11 mouse cellular contexts compared by ENCODE assay signal in the genomic region with DNA sequence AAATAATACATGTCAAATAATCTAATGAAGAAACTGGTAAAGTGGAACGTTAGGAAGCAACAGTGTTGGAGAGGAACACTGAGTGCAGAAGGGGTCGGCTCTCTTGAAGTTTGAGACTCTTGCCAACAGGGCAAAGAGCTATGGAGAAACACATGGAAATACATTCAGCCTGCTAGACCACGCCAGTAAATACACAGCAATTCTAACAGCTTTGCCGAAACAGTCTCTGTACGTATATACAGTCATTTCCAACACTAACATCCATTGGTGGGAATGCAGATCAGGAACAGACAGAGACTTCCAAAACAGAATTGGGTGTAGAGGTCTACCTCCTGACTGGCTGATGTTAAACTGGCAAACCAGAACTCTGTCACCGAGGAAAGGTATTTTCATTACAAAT. TPM values are rescaled to one million over a fixed set of nuclear protein-coding genes. Genes with fewer than 3 reads are reported as not detected.
A peak's percentile ranks its signal among the peaks of the same experiment; 100 is the strongest.
DNase-seq lines count a peak whose midpoint lies in the region; ATAC-seq lines count a peak whose summit lies in the region.
"Had no signal": no experiment of that assay in that cellular context is flagged by ENCODE, and none has a peak within 500 bp of the region (broad histone marks: within the 10 kb centered on the region; RNA-seq: fewer than 3 reads in every experiment).

No protein-coding gene starts in this region.

- H3K36me3 ChIP-seq in heart, embryonic 16.5 days (ENCODE audit: control insufficient read depth, insufficient read depth) = no peaks in the 10 kb centered on the region
- H3K36me3 ChIP-seq in embryonic facial prominence, embryonic 10.5 days (replicated peaks) = peaks cover 14% of the 10 kb centered on the region
- no peaks in the 10 kb centered on the region for H3K36me3 ChIP-seq in forebrain, embryonic 15.5 days
- peaks cover 9% of the 10 kb centered on the region for H3K36me3 ChIP-seq in limb, embryonic 13.5 days
- H3K36me3 ChIP-seq: liver, embryonic 12.5 days had no signal

- 74% methylated on average over 6 of the region's 6 CpGs for WGBS in heart, embryonic 16.5 days
- WGBS in embryonic facial prominence, embryonic 10.5 days = 83% methylated on average over 6 of the region's 6 CpGs
- WGBS in forebrain, embryonic 15.5 days = 52% methylated on average over 6 of the region's 6 CpGs
- WGBS in limb, embryonic 13.5 days = 35% methylated on average over 6 of the region's 6 CpGs

- H3K4me3 ChIP-seq in heart, embryonic 16.5 days (ENCODE audit: low read length) = no peak overlapping the region
- no peak overlapping the region for H3K4me3 ChIP-seq in embryonic facial prominence, embryonic 10.5 days
- no peak overlapping the region for H3K4me3 ChIP-seq in forebrain, embryonic 15.5 days
- H3K4me3 ChIP-seq in limb, embryonic 13.5 days = no peak overlapping the region
- H3K4me3 ChIP-seq: liver, embryonic 12.5 days had no signal

- ATAC-seq in heart, embryonic 16.5 days (replicated peaks; ENCODE audit: extremely low read depth, insufficient read depth, low FRiP score) = no peak
- no peak for ATAC-seq in forebrain, embryonic 15.5 days (replicated peaks)
- peak; percentile 39 for ATAC-seq in limb, embryonic 13.5 days (ENCODE audit: low FRiP score, low read depth)
- ATAC-seq: liver, embryonic 12.5 days had no signal

- no peak for DNase-seq in heart, postnatal 10 days
- no peak for DNase-seq in embryonic facial prominence, embryonic 10.5 days (ENCODE audit: low spot score)
- DNase-seq in adrenal gland, postnatal 10 days = no peak
- no peak for DNase-seq in thymus, postnatal 25 days
- no peak for DNase-seq in adrenal gland, adult 8-10 months
- DNase-seq: gastrocnemius, postnatal 14 days had no signal

- H3K4me1 ChIP-seq in heart, embryonic 16.5 days (ENCODE audit: control insufficient read depth, insufficient read depth, low read length) = peaks cover 11% of the 10 kb centered on the region
- H3K4me1 ChIP-seq in embryonic facial prominence, embryonic 10.5 days = peaks cover 67% of the 10 kb centered on the region
- H3K4me1 ChIP-seq in forebrain, embryonic 15.5 days = peaks cover 46% of the 10 kb centered on the region
- peaks cover 85% of the 10 kb centered on the region for H3K4me1 ChIP-seq in limb, embryonic 13.5 days

- no peak overlapping the region for H3K4me2 ChIP-seq in heart, embryonic 16.5 days (ENCODE audit: low read depth, low read length)
- H3K4me2 ChIP-seq in forebrain, embryonic 15.5 days (replicated peaks) = no peak overlapping the region
- no peak overlapping the region for H3K4me2 ChIP-seq in limb, embryonic 13.5 days (replicated peaks)
- H3K4me2 ChIP-seq: liver, embryonic 12.5 days had no signal

- no peaks in the 10 kb centered on the region for H3K27me3 ChIP-seq in heart, embryonic 16.5 days (ENCODE audit: control insufficient read depth, insufficient read depth, low read length)
- H3K27me3 ChIP-seq in embryonic facial prominence, embryonic 10.5 days (replicated peaks; ENCODE audit: low read depth, poor library complexity, severe bottlenecking) = 0 out of 2 replicates have a peak, but pooled peaks cover 5% of the 10 kb centered on the region
- H3K27me3 ChIP-seq in forebrain, embryonic 15.5 days = no peaks in the 10 kb centered on the region
- H3K27me3 ChIP-seq in limb, embryonic 13.5 days = no peaks in the 10 kb centered on the region
- H3K27me3 ChIP-seq: liver, embryonic 12.5 days had no signal

- peak overlapping the region; percentile 47 for H3K27ac ChIP-seq in heart, embryonic 16.5 days (ENCODE audit: low read length)
- H3K27ac ChIP-seq in embryonic facial prominence, embryonic 10.5 days (replicated peaks) = peak overlapping the region; percentile 85
- H3K27ac ChIP-seq in forebrain, embryonic 15.5 days (replicated peaks) = peak overlapping the region; percentile 81
- peak overlapping the region; percentile 96 for H3K27ac ChIP-seq in limb, embryonic 13.5 days
- H3K27ac ChIP-seq: liver, embryonic 12.5 days had no signal

- no peaks in the 10 kb centered on the region for H3K9me3 ChIP-seq in heart, embryonic 16.5 days (replicated peaks; ENCODE audit: control insufficient read depth, low read length)
- no peaks in the 10 kb centered on the region for H3K9me3 ChIP-seq in embryonic facial prominence, embryonic 10.5 days
- H3K9me3 ChIP-seq in forebrain, embryonic 15.5 days = no peaks in the 10 kb centered on the region
- H3K9me3 ChIP-seq in limb, embryonic 13.5 days = no peaks in the 10 kb centered on the region
- H3K9me3 ChIP-seq: liver, embryonic 12.5 days had no signal

- H3K9ac ChIP-seq in heart, embryonic 16.5 days (ENCODE audit: low read length) = no peak overlapping the region
- no peak overlapping the region for H3K9ac ChIP-seq in forebrain, embryonic 15.5 days (replicated peaks)
- no peak overlapping the region for H3K9ac ChIP-seq in limb, embryonic 13.5 days
- H3K9ac ChIP-seq: liver, embryonic 12.5 days had no signal

- intact Hi-C loops in heart, postnatal 10 days (cut with DNase I) = no loop called here

RNA-seq across cellular contexts. Expression of gene Cpa1, which starts 14.5 kb away (rescaled TPM):
- 6.5 and 7.2 TPM in 2 replicates for polyA plus RNA-seq in heart, embryonic 16.5 days (2015; fragmentation: Nextera tagmentation; extraction: Ambion mirVana)
- 1 to 10 TPM; 3.2 to 3.4 TPM for total RNA-seq in heart, postnatal 10 days (2021)
- 0.26 and 0.34 TPM in 2 replicates for polyA plus RNA-seq in embryonic facial prominence, embryonic 10.5 days (2016; fragmentation: Nextera tagmentation; extraction: Ambion mirVana)
- 0.48 and 0.61 TPM in 2 replicates for polyA plus RNA-seq in forebrain, embryonic 15.5 days (2015; fragmentation: Nextera tagmentation; extraction: Ambion mirVana)
- 0.88 and 1.0 TPM in 2 replicates for polyA plus RNA-seq in limb, embryonic 13.5 days (2015; fragmentation: Nextera tagmentation; extraction: Ambion mirVana)
- under 1 TPM in 1 of 2 experiments, not detected in 1; 0.36 TPM for total RNA-seq in adrenal gland, postnatal 10 days (2021)
- not detected for total RNA-seq in adrenal gland, adult 8-10 months (2022)
- total RNA-seq: gastrocnemius, postnatal 14 days had no signal

RNA-seq across cellular contexts. Expression of gene Cep41, which starts 40.0 kb away (rescaled TPM):
- 9.3 and 10.5 TPM in 2 replicates for polyA plus RNA-seq in heart, embryonic 16.5 days (2015; fragmentation: Nextera tagmentation; extraction: Ambion mirVana)
- 1 to 10 TPM; 2.3 to 4.1 TPM for total RNA-seq in heart, postnatal 10 days (2021)
- polyA plus RNA-seq in embryonic facial prominence, embryonic 10.5 days (2016; fragmentation: Nextera tagmentation; extraction: Ambion mirVana) = 17.7 and 17.9 TPM in 2 replicates
- 14.9 and 17.3 TPM in 2 replicates for polyA plus RNA-seq in forebrain, embryonic 15.5 days (2015; fragmentation: Nextera tagmentation; extraction: Ambion mirVana)
- polyA plus RNA-seq in limb, embryonic 13.5 days (2015; fragmentation: Nextera tagmentation; extraction: Ambion mirVana) = 52.3 and 55.4 TPM in 2 replicates
- 1 to 10 TPM; 6.7 to 9.1 TPM for total RNA-seq in adrenal gland, postnatal 10 days (2021)
- total RNA-seq in adrenal gland, adult 8-10 months (2022) = 10 to 100 TPM in 1 of 4 experiments, 1 to 10 TPM in 3; 7.9 to 11.6 (median 8.6) TPM

RNA-seq across cellular contexts. Expression of gene Cpa5, which starts 42.7 kb away (rescaled TPM):
- polyA plus RNA-seq in heart, embryonic 16.5 days (2015; fragmentation: Nextera tagmentation; extraction: Ambion mirVana) = 0.55 and 0.59 TPM in 2 replicates
- total RNA-seq in heart, postnatal 10 days (2021) = not detected
- 0.36 and 0.41 TPM in 2 replicates for polyA plus RNA-seq in embryonic facial prominence, embryonic 10.5 days (2016; fragmentation: Nextera tagmentation; extraction: Ambion mirVana)
- 0.13 TPM in 1 of 2 replicates, not detected in the other for polyA plus RNA-seq in forebrain, embryonic 15.5 days (2015; fragmentation: Nextera tagmentation; extraction: Ambion mirVana)
- 0.33 and 0.79 TPM in 2 replicates for polyA plus RNA-seq in limb, embryonic 13.5 days (2015; fragmentation: Nextera tagmentation; extraction: Ambion mirVana)
- not detected for total RNA-seq in adrenal gland, postnatal 10 days (2021)
- not detected for total RNA-seq in adrenal gland, adult 8-10 months (2022)
- polyA plus RNA-seq: large intestine, adult 2 months; liver, embryonic 12.5 days had no signal
